Mouse (Mus musculus) hindbrain, embryonic 12.5 days (tissue): Measurements from ENCODE around the gene Hpf1. TPM values are rescaled to one million over a fixed set of nuclear protein-coding genes. Genes with fewer than 3 reads are reported as not detected.

Source experiments
- polyA plus RNA-seq: library from polyadenylated mRNA; unstranded; fragments of >200 nt; fragmentation: Nextera tagmentation; extraction: Ambion mirVana; gene quantifications from 2 replicates; pipeline ENCODE4 v1.2.1, GENCODE M21; 2016

Hpf1 gene
- polyA plus RNA-seq, 1 experiment from 2014 or later, result 116 TPM

Other genes with a start within 250 kb of the Hpf1 start
- gene Clcn3, start 92.9 kb downstream of the Hpf1 start, polyA plus RNA-seq, result 46.3 and 47.1 TPM in 2 replicates
- gene Nek1, start 102.8 kb downstream of the Hpf1 start, polyA plus RNA-seq, result 23.2 and 24.6 TPM in 2 replicates